Mouse (Mus musculus) stomach, embryonic 16.5 days (tissue): ENCODE data around the gene Kbtbd12. TPM values are rescaled to one million over a fixed set of nuclear protein-coding genes. Genes with fewer than 3 reads are reported as not detected.

ENCODE experiments used
- ATAC-seq: fragments of 200-750 bp; cut with Nextera tagmentation; 2 replicates; pipeline ENCODE4 v1.8.0; 2017; ENCODE audit warnings: moderate number of reproducible peaks, moderate TSS enrichment; ENCODE audit not compliant: insufficient read depth, low FRiP score
- H3K27ac ChIP-seq: fragments of 300-500 bp; sonication (generic); 2 replicates; pipeline ENCODE4 v1.5.1; 2014; ENCODE audit warnings: low read length
- H3K27me3 ChIP-seq: fragments of 300-500 bp; sonication (generic); 2 replicates; pipeline ENCODE4 v1.6.1; 2014; ENCODE audit warnings: low read length, control low read depth, mixed read lengths; ENCODE audit not compliant: control insufficient read depth, insufficient read depth
- H3K36me3 ChIP-seq: fragments of 300-500 bp; sonication (generic); 2 replicates; pipeline ENCODE4 v1.6.1; 2014; ENCODE audit warnings: low read length; ENCODE audit not compliant: control insufficient read depth, insufficient read depth
- H3K4me1 ChIP-seq: fragments of 300-500 bp; sonication (generic); 2 replicates; pipeline ENCODE4 v1.6.1; 2014; ENCODE audit warnings: low read length, control low read depth, mixed read lengths; ENCODE audit not compliant: control insufficient read depth, insufficient read depth
- H3K4me2 ChIP-seq: fragments of 300-500 bp; sonication (generic); 2 replicates; pipeline ENCODE4 v1.6.1; 2014; ENCODE audit warnings: low read depth, low read length, mixed read lengths
- H3K4me3 ChIP-seq: fragments of 300-500 bp; sonication (generic); replicated peaks from 2 replicates; pipeline ENCODE4 v1.5.1; 2014; ENCODE audit warnings: mild to moderate bottlenecking, low read length
- H3K9ac ChIP-seq: fragments of 300-500 bp; sonication (generic); 2 replicates; pipeline ENCODE4 v1.6.1; 2014; ENCODE audit warnings: low read length
- H3K9me3 ChIP-seq: fragments of 300-500 bp; sonication (generic); replicated peaks from 2 replicates; pipeline ENCODE4 v1.6.1; 2016; ENCODE audit warnings: low read length, control low read depth; ENCODE audit not compliant: control insufficient read depth
- WGBS: fragments of 180-500 bp; shearing (Covaris S2); extraction: QIAGEN DNeasy Blood & Tissue Kit; methylation state at CpG from one replicate; pipeline ENCODE4 v1.1.7; 2014; 5-methylcytosine and 5-hydroxymethylcytosine counted together
- polyA plus RNA-seq: library from polyadenylated mRNA; unstranded; fragments of >200 nt; fragmentation: Nextera tagmentation; extraction: Ambion mirVana; gene quantifications from 2 replicates; pipeline ENCODE4 v1.2.1, GENCODE M21; 2015

Kbtbd12 gene
- 0.61 and 1.7 TPM in 2 replicates for polyA plus RNA-seq

DNA sequence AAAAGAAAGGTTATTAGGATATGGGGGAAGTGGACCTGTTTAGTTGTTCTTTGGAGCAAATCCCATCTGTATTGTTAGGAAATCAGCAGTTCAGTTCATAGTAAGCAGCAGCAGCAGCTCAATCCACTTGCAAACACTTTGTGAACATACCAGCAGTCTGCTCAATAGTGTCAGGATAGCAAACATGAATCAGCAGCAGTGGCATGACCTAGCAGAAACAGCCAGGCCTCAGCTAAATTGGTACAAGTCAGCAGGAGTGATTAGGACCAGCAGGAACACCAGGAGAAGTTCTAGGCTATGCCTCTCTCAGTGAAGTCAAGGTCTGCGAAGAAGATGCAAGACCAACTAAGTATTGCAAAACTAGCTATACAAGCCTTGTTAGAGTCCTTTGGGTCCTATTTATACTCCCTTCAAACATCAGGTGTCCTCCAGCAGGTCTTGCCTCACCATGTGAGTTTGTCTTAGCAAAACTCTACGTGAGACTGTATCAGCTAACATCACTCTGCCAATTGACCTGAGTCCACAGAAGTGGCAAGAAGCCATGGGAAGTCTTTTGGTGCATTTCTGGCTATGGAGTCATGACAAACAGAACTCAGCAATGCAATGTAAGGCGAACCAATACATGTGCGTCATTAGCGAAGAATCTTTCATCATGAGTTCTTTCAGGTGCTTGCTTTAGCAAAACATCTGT is at the start of gene Kbtbd12:
Kbtbd12 (minus strand) TSS at position 340 of the 691 bp plus-strand sequence.
- Histone ChIP-seq H3K27ac (no peak within 1 kb of the TSS), H3K4me1 (no peaks in the 10 kb centered on the region), H3K9me3 (peaks cover 5% of the 10 kb centered on the region; the same call in 1 of the 2 replicates), H3K9ac (no peak within 1 kb of the TSS), H3K27me3 (no peaks in the 10 kb centered on the region), H3K36me3 (no peaks in the 10 kb centered on the region), H3K4me3 (no peak within 1 kb of the TSS), H3K4me2 (no peak within 1 kb of the TSS)
- WGBS = 97% methylated on average over 5 of the region's 5 CpGs
- no peak for ATAC-seq

DNA sequence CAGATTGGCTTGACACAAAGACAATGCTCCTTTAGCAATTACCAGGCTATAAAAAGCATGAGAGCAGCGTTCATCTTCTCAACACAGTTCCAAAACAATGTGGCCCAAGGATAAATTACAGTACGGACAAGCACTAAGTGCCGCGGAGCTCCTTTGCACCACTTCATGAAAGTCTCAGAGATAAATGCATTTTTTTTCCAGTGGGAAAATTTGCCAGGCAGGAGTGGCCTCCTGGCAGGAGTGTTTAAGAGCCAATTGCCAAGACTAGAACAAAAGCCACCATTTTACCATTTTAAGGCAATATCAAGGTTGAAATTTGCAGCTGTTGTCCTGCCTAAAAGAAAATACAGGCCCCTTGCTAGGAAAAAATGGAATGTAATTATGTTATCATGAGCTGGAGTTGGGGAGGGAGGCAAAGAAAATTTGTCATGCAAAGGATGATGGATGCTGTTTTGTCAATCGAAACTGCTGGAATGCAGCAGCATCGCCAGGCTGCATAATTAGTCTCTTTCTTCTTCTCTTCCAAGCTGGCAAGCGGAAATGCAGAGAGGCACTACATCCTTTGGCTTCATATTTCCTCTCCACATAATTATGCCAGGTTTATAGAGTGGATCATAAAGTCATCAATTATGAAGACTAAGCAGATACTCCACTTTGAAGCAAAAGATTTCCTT is 45.8 kb upstream of the Kbtbd12 start:
- no peak overlapping the region for H3K9ac ChIP-seq
- H3K27me3 ChIP-seq = no peaks in the 10 kb centered on the region
- no peaks in the 10 kb centered on the region for H3K36me3 ChIP-seq
- no peak overlapping the region for H3K4me3 ChIP-seq
- H3K27ac ChIP-seq = peak overlapping the region; percentile 50
- no peaks in the 10 kb centered on the region for H3K9me3 ChIP-seq
- ATAC-seq = peak; percentile 4; the same call in 1 of the 2 replicates
- WGBS = 28% methylated on average over 7 of the region's 7 CpGs
- no peak overlapping the region for H3K4me2 ChIP-seq
- H3K4me1 ChIP-seq = peaks cover 5% of the 10 kb centered on the region; the same call in 1 of the 2 replicates

DNA sequence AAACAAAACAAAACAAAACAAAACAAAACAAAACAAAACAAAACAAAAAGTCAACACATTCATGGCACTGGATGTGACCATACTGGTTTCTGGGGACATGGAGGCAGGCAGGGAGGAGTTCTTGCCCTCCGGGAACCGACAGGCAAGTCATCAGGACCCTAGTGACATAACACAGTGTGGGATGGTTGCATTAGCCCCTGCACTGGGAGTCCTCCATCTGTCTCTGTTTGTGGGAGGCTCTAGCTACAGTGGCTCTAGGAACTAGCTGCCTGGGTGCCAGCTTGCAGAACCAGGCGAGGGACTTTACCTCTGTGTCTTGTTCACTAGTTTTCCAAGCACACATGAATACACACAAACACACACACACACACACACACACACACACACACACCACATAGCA is 43.3 kb upstream of the Kbtbd12 start:
- H3K4me2 ChIP-seq = no peak overlapping the region
- no peak overlapping the region for H3K9ac ChIP-seq
- H3K27me3 ChIP-seq = no peaks in the 10 kb centered on the region
- H3K36me3 ChIP-seq = no peaks in the 10 kb centered on the region
- H3K4me1 ChIP-seq = peaks cover 5% of the 10 kb centered on the region; the same call in 1 of the 2 replicates
- 84% methylated on average over 3 of the region's 3 CpGs for whole genome bisulfite sequencing
- no peaks in the 10 kb centered on the region for H3K9me3 ChIP-seq
- no peak overlapping the region for H3K27ac ChIP-seq
- no peak for ATAC-seq
- no peak overlapping the region for H3K4me3 ChIP-seq

DNA sequence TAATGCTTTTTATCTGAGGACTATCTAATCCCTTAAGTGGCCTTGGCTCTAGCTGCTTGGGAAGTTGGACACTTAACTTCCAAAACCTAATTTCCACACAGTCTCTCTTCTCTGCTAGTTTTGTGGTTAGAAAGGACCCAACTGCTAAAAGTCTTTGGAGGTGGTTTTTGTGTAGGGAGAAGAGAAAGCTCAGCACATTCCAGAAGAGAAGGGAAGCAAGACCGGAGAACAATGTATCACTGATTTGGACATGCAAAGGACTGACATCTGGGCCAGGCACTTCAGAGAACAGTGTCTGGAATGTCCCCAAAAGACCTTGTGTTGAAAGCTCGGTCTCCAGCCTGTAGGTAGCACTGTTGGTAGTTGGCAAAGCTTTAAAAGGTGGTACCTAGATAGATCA is 40.0 kb upstream of the Kbtbd12 start:
- H3K27me3 ChIP-seq = no peaks in the 10 kb centered on the region
- H3K9me3 ChIP-seq = no peaks in the 10 kb centered on the region
- H3K9ac ChIP-seq = no peak overlapping the region
- no peak overlapping the region for H3K4me3 ChIP-seq
- no peak overlapping the region for H3K4me2 ChIP-seq
- ATAC-seq = no peak
- H3K4me1 ChIP-seq = no peaks in the 10 kb centered on the region
- 63% methylated on average over 2 of the region's 2 CpGs for WGBS
- H3K36me3 ChIP-seq = no peaks in the 10 kb centered on the region
- 0 out of 2 replicates have a peak overlapping the region, but pooled peaks have one; percentile 4 for H3K27ac ChIP-seq

DNA sequence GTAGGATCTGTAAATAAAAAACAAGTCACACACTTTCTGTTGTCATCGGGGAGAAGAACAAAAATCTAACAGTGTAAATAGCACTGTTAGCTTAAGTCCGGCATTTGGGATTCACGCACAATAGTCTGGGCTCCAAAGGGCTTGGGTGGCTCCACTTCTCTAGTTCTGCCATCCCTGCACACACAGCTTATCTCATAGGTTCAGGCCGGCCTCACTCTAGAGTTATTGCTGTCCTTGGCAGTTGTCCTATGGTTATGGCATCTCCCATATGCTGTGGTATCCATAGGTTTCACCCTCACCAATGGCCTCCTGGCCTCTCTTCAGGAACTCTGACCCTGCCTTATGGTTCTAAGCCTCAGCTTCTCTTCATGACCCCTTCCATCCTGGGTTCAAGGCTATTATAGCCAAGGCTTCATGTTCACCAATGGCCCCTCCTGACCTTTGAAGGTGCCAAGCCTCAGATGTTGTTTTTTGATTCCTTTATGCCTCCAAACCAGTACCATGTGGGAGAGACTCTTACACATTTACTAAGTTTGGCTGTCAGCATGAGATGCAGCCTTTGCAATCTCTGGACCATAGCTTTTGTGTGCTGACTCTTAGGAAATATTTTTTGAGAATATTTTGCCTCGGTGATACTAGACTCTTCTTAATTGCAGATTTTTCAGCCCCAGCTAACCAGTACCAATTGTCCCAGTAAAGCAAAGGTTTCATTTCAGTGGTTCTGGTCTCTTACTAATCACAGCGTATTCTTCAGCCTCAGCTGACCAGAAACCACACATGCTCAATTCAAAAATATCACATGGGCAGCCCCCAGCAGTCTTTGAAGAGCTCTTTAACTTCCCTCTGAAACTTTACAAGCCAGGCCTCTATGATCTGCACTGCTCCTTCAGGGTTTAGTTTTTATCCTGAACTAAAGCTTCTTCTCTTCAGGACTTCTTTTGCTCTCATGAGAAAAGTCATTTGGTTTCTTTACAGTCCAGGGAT is 39.3 kb upstream of the Kbtbd12 start:
- no peak overlapping the region for H3K4me3 ChIP-seq
- 0 out of 2 replicates have a peak overlapping the region, but pooled peaks have one; percentile 4 for H3K27ac ChIP-seq
- H3K9ac ChIP-seq = no peak overlapping the region
- H3K9me3 ChIP-seq = no peaks in the 10 kb centered on the region
- no peak for ATAC-seq
- H3K36me3 ChIP-seq = no peaks in the 10 kb centered on the region
- H3K4me2 ChIP-seq = no peak overlapping the region
- no peaks in the 10 kb centered on the region for H3K4me1 ChIP-seq
- no peaks in the 10 kb centered on the region for H3K27me3 ChIP-seq
- WGBS = 86% methylated on average over 6 of the region's 6 CpGs

DNA sequence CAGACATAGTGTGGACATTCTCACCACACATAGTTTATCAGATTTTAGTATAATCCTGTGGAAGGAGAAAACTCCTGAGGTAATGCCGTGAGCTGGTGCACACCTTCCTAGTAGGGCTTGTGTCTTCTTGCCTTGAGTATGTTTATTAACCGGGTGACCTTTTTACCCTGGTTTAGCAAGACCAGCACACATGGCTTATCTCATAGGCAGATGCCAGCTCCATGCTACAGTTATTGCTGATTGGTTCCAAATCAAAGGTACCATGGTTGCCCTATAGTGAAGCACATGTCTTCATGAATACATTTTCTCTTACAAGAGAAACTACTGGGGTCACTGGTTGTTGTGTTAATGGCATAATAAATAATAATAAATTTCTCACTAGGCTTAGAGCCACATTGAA is 38.1 kb upstream of the Kbtbd12 start:
- H3K9me3 ChIP-seq = no peaks in the 10 kb centered on the region
- no peak overlapping the region for H3K4me2 ChIP-seq
- H3K4me1 ChIP-seq = no peaks in the 10 kb centered on the region
- ATAC-seq = no peak
- H3K9ac ChIP-seq = no peak overlapping the region
- H3K4me3 ChIP-seq = no peak overlapping the region
- H3K36me3 ChIP-seq = no peaks in the 10 kb centered on the region
- 78% methylated on average over 2 of the region's 2 CpGs for WGBS
- H3K27me3 ChIP-seq = no peaks in the 10 kb centered on the region
- no peak overlapping the region for H3K27ac ChIP-seq

DNA sequence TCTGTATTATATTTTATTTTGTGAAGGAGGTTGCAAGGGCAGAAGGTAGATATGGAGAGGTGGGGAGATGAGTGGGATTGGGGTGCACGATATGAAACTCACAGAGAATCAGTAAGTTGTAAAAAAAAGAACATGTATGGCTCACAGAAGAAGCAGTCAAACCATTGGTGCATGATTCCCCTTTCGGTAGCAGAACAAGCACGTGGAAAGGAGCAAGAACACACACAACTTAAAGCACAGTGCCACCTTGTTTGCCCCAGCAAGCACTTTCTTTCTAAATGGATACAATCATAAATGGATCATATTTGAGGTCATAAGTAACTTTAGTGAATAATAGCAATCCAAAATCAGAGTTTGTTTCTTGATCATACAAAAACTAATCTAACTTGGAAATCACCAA is 24.5 kb upstream of the Kbtbd12 start:
- no peak overlapping the region for H3K4me3 ChIP-seq
- 80% methylated on average over 3 of the region's 3 CpGs for WGBS
- no peaks in the 10 kb centered on the region for H3K4me1 ChIP-seq
- ATAC-seq = no peak
- no peak overlapping the region for H3K27ac ChIP-seq
- no peak overlapping the region for H3K4me2 ChIP-seq
- no peak overlapping the region for H3K9ac ChIP-seq
- no peaks in the 10 kb centered on the region for H3K27me3 ChIP-seq
- H3K9me3 ChIP-seq = no peaks in the 10 kb centered on the region
- H3K36me3 ChIP-seq = no peaks in the 10 kb centered on the region

DNA sequence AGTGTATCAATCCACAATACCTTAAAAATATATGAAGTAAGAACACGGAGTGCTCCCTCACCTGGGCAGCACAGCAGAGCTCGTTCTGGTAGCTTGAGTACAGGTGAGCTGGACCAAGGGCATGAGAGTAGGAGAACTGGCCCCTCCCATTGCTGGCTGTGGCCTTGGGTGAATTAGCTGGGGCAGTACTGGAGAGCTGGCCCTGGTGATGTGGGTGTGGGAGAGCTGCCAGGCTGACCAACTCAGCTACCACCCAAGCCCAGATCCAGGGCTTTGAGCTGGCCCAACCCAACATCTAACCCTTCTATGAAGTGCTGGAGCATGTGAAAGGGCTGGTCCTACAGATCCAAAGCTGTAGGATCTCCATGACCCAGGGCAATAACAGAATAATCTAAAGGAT is 23.9 kb upstream of the Kbtbd12 start:
- H3K27me3 ChIP-seq = no peaks in the 10 kb centered on the region
- no peak overlapping the region for H3K4me3 ChIP-seq
- no peak overlapping the region for H3K27ac ChIP-seq
- H3K9me3 ChIP-seq = no peaks in the 10 kb centered on the region
- H3K9ac ChIP-seq = no peak overlapping the region
- no peaks in the 10 kb centered on the region for H3K36me3 ChIP-seq
- 84% methylated on average over 2 of the region's 2 CpGs for WGBS
- no peak overlapping the region for H3K4me2 ChIP-seq
- no peak for ATAC-seq
- no peaks in the 10 kb centered on the region for H3K4me1 ChIP-seq
